Mouse (Mus musculus) CD4-positive, CD25-positive, alpha-beta regulatory T cell, adult 4 months (primary cell): ENCODE measurements at regions not wholly inside any gene's neighbourhood (a gene's known extent, or its start where the extent isn't known, plus 50 kb on each side); places are given as distances from the start of the nearest gene placed in this dataset.
"Not testable (repeated sequence)": the region's sequence is repeated elsewhere in the genome, so short reads cannot be mapped to it uniquely, and the experiment has no call there.

Experiments used
- ATAC-seq: one replicate; pipeline ENCODE4 v1.8.0; 2017

GRCm38 (mm10) chr16:30193294-30194261 is 73.7 kb downstream of the Cpn2 start:
- ATAC-seq = no peak

- no peak for ATAC-seq
Measured at GRCm38 (mm10) chr16:30194836-30195235, 72.5 kb downstream of the Cpn2 start.

GRCm38 (mm10) chr16:30195859-30196258 is 71.4 kb downstream of the Cpn2 start:
- not testable (repeated sequence) for ATAC-seq

GRCm38 (mm10) chr16:30197351-30197750 is 69.9 kb downstream of the Cpn2 start:
- ATAC-seq = no peak

GRCm38 (mm10) chr16:30199836-30200235 is 67.5 kb downstream of the Cpn2 start:
- ATAC-seq = no peak

GRCm38 (mm10) chr16:30204144-30204543 is 63.2 kb downstream of the Cpn2 start:
- ATAC-seq = no peak

- no peak for ATAC-seq
Measured at GRCm38 (mm10) chr16:30205314-30205815, 61.9 kb downstream of the Cpn2 start.

- ATAC-seq = no peak
Measured at GRCm38 (mm10) chr16:30205816-30206356, 61.4 kb downstream of the Cpn2 start.
